Mouse (Mus musculus) stomach, postnatal 0 days (tissue): ENCODE data around the gene Sytl1. TPM values are rescaled to one million over a fixed set of nuclear protein-coding genes. Genes with fewer than 3 reads are reported as not detected.
A peak's percentile ranks its signal among the peaks of the same experiment; 100 is the strongest.

Experiments
- ATAC-seq: fragments of 200-750 bp; cut with Nextera tagmentation; 2 replicates; pipeline ENCODE4 v1.8.0; 2017; ENCODE audit not compliant: low FRiP score, low TSS enrichment
- DNase-seq: peaks from one replicate; pipeline ENCODE4 v3.0.0-alpha.2; 2016; ENCODE audit warnings: low spot score
- H3K27ac ChIP-seq: fragments of 300-500 bp; sonication (generic); replicated peaks from 2 replicates; pipeline ENCODE4 v1.5.1; 2014; ENCODE audit warnings: mild to moderate bottlenecking, control low read depth
- H3K27me3 ChIP-seq: fragments of 300-500 bp; sonication (generic); 2 replicates; pipeline ENCODE4 v1.6.1; 2014; ENCODE audit warnings: low read length; ENCODE audit not compliant: control insufficient read depth, insufficient read depth
- H3K36me3 ChIP-seq: fragments of 300-500 bp; sonication (generic); 2 replicates; pipeline ENCODE4 v1.6.1; 2014; ENCODE audit warnings: low read length, mixed read lengths; ENCODE audit not compliant: control insufficient read depth, insufficient read depth
- H3K4me1 ChIP-seq: fragments of 300-500 bp; sonication (generic); replicated peaks from 2 replicates; pipeline ENCODE4 v1.6.1; 2014; ENCODE audit warnings: antibody characterized with exemption; ENCODE audit not compliant: control insufficient read depth, insufficient read depth
- H3K4me2 ChIP-seq: fragments of 300-500 bp; sonication (generic); replicated peaks from 2 replicates; pipeline ENCODE4 v1.6.1; 2014; ENCODE audit warnings: low read depth, mild to moderate bottlenecking, control low read depth, moderate library complexity
- H3K4me3 ChIP-seq: fragments of 300-500 bp; sonication (generic); 2 replicates; pipeline ENCODE4 v1.5.1; 2014; ENCODE audit warnings: low read depth, low read length, control low read depth
- H3K9ac ChIP-seq: fragments of 300-500 bp; sonication (generic); 2 replicates; pipeline ENCODE4 v1.6.1; 2014; ENCODE audit warnings: mild to moderate bottlenecking, low read length, control low read depth, mixed read lengths
- H3K9me3 ChIP-seq: fragments of 300-500 bp; sonication (generic); 2 replicates; pipeline ENCODE4 v1.6.1; 2016; ENCODE audit warnings: low read length; ENCODE audit not compliant: control insufficient read depth
- CTCF ChIP-seq: IDR thresholded peaks from 2 replicates; pipeline ENCODE4 v1.5.1; 2016; ENCODE audit warnings: antibody characterized with exemption, low read depth, mild to moderate bottlenecking, moderate library complexity
- EP300 ChIP-seq: optimal IDR thresholded peaks from 2 replicates; pipeline ENCODE3; 2016; ENCODE audit warnings: antibody characterized with exemption
- WGBS: fragments of 180-500 bp; shearing (Covaris S2); extraction: QIAGEN DNeasy Blood & Tissue Kit; methylation state at CpG from one replicate; pipeline ENCODE4 v1.1.7; 2014; 5-methylcytosine and 5-hydroxymethylcytosine counted together
- polyA plus RNA-seq: library from polyadenylated mRNA; unstranded; fragments of >200 nt; fragmentation: Nextera tagmentation; extraction: Ambion mirVana; gene quantifications from 2 replicates; pipeline ENCODE4 v1.2.1, GENCODE M21; 2015

Sytl1 gene
- polyA plus RNA-seq, 1 experiment from 2014 or later: 93.5 TPM

DNA sequence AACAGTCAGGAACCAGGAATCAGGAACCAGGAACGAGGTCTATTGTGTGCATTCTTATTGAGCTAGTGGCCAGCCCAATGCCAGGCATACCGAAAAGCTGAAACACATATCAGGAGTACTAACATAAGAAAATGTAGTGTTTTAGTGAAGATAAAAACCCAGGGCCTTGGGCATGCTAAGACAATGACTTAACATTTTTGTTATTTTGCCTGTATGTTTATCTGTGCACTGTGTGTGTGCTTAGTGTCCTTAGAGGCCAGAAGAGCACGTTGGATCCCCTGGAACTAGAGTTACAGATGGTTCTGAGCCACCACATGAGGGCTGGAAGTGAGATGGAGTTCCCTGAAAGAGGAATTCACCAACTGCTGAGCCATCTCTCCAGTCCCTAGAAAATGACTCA, 22.4 kb upstream of the Sytl1 start:
- H3K27ac ChIP-seq: no peak overlapping the region
- 76% methylated on average over 3 of the region's 3 CpGs for whole genome bisulfite sequencing
- no peak for DNase-seq
- no peak overlapping the region for H3K4me2 ChIP-seq
- no peak for TF ChIP-seq EP300
- TF ChIP-seq CTCF: no peak
- no peaks in the 10 kb centered on the region for H3K27me3 ChIP-seq
- ATAC-seq: no peak
- no peaks in the 10 kb centered on the region for H3K4me1 ChIP-seq
- no peak overlapping the region for H3K4me3 ChIP-seq
- no peaks in the 10 kb centered on the region for H3K36me3 ChIP-seq
- no peaks in the 10 kb centered on the region for H3K9me3 ChIP-seq
- 0 out of 2 replicates have a peak overlapping the region, but pooled peaks have one; percentile 23 for H3K9ac ChIP-seq

DNA sequence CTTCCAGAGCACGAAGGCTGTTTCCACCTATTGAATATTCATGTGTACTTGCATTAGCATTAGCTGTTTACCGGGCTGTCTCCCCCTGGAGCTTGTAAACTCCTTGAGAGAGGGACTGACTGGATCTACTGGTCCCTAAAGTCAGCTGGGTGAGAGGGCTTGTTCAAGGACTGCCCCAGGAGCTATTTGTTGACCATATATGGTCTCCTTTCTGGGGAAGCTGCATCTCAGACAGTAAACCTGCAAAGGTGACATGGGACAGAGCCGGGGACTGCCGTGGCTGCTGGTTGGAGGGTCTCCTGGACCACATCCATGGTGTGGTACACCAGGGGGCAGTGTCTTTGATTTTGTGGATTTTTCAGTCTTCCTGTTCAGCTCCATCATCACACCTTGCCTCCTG, 19.7 kb upstream of the Sytl1 start:
- no peaks in the 10 kb centered on the region for H3K9me3 ChIP-seq
- no peaks in the 10 kb centered on the region; the same call in 1 of the 2 replicates for H3K4me1 ChIP-seq
- no peaks in the 10 kb centered on the region for H3K27me3 ChIP-seq
- H3K9ac ChIP-seq: no peak overlapping the region
- 29% methylated on average over 4 of the region's 4 CpGs for WGBS
- no peak overlapping the region for H3K4me3 ChIP-seq
- DNase-seq: no peak
- TF ChIP-seq CTCF: peak; percentile 5; the same call in 1 of the 2 replicates
- TF ChIP-seq EP300: no peak
- no peaks in the 10 kb centered on the region for H3K36me3 ChIP-seq
- peak overlapping the region; percentile 41; the same call in 1 of the 2 replicates for H3K27ac ChIP-seq
- H3K4me2 ChIP-seq: no peak overlapping the region
- ATAC-seq: 0 out of 2 replicates have a peak, but pooled peaks have one; percentile 28

DNA sequence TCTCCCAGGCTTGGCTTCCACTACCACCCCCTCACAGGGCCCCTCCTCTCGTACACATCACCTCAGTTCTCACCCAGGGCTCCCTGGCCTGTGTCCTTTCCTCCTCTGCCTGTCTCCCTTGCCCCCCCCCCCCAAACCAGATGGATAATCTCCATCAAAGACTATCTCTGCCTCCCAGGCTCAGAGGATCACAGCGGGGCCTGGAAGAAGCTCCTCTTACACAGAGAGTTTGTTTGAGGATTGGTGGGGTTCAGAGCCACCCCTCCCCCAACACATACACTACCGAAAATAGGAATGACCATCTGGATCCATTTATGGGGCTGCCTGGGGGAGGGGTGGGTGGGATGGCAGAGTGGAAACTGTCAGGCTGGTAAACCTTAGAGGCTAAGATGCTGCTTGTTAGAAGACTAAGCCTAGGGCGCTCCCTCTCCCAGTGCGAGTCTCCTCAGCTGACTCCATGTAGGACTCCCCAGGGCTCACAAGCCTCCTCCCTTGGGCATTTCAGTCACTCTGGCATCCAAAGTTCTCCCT, 19.1 kb upstream of the Sytl1 start:
- no peaks in the 10 kb centered on the region for H3K27me3 ChIP-seq
- no peak for TF ChIP-seq EP300
- TF ChIP-seq CTCF: no peak
- DNase-seq (no peak), ATAC-seq (no peak; the same call in 1 of the 2 replicates)
- H3K4me3 ChIP-seq: no peak overlapping the region
- no peak overlapping the region for H3K9ac ChIP-seq
- no peak overlapping the region for H3K4me2 ChIP-seq
- H3K27ac ChIP-seq: peak overlapping the region; percentile 61
- H3K9me3 ChIP-seq: no peaks in the 10 kb centered on the region
- no peaks in the 10 kb centered on the region for H3K36me3 ChIP-seq
- WGBS: 24% methylated on average over 5 of the region's 5 CpGs
- H3K4me1 ChIP-seq: no peaks in the 10 kb centered on the region; the same call in 1 of the 2 replicates

DNA sequence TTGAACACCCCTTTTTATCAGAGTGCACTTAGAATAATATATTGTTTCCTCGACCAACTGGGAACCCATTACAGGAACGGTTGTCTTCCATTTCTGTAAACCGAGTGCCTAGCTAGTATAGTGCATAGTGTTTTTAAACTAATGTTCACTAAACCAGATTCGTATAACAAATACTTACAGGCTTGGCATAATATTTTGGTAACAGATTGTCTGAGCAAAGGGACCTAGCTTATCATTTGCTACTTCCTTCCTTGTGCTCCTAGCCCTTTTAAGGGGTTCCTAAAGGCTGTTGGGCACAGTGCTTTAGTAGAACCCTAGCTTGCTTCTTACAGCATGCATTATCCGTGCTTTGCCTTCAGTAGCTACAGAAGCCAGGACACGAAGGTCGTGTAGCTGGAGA, 18.6 kb upstream of the Sytl1 start:
- Histone ChIP-seq H3K4me3 (no peak overlapping the region), H3K9me3 (no peaks in the 10 kb centered on the region), H3K27me3 (no peaks in the 10 kb centered on the region), H3K36me3 (no peaks in the 10 kb centered on the region), H3K4me2 (no peak overlapping the region), H3K27ac (peak overlapping the region; percentile 61), H3K9ac (no peak overlapping the region), H3K4me1 (no peaks in the 10 kb centered on the region; the same call in none of the 2 replicates)
- TF ChIP-seq EP300 (no peak), CTCF (no peak)
- no peak for ATAC-seq
- DNase-seq: no peak
- WGBS: 38% methylated on average over 7 of the region's 7 CpGs

DNA sequence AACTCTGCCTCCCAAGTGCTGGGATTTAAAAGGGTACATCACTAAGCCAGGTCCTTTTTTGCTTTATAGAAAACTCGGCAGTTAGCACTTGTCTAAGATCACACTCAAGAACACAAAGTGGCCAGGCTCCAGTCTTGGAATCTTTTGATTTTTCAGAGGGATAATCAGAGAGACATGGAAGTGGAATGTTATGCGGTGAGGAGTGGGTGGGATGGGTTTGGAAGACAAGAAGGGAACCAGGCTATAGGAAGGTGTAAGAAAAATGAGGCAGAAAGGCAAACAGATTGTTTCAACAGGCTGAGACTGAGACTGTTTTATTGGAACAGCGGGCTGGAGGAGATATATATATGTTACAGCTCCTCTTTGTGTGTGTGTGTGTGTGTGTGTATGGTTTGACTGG, 15.6 kb upstream of the Sytl1 start:
- no peak for ATAC-seq
- no peaks in the 10 kb centered on the region; the same call in none of the 2 replicates for H3K4me1 ChIP-seq
- no peaks in the 10 kb centered on the region for H3K9me3 ChIP-seq
- H3K9ac ChIP-seq: no peak overlapping the region
- H3K4me3 ChIP-seq: no peak overlapping the region
- H3K27ac ChIP-seq: no peak overlapping the region
- DNase-seq: no peak
- H3K4me2 ChIP-seq: no peak overlapping the region
- no peaks in the 10 kb centered on the region for H3K27me3 ChIP-seq
- WGBS: 82% methylated on average over 3 of the region's 3 CpGs
- TF ChIP-seq EP300: no peak
- no peak for TF ChIP-seq CTCF
- no peaks in the 10 kb centered on the region for H3K36me3 ChIP-seq

DNA sequence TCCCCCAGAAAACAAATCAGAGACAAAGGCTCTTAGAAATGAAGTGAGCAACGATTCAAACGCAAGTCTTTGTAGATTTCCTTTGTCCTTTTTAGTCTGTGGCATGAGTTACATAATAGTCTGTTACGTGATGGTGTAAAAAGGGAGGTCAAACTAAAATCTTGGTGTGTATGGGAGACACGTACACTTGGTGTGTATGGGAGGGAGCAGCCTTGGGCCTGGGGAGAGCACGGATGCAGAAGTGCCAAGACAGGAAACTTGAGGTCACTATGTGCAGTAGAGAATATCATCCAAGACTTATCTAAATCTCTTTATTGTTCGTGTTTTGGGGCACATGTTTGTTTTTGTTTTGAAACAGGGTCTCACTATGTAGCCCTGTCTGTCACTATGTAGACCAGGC, 15.2 kb upstream of the Sytl1 start:
- peak overlapping the region; percentile 89 for H3K4me3 ChIP-seq
- no peaks in the 10 kb centered on the region; the same call in none of the 2 replicates for H3K4me1 ChIP-seq
- DNase-seq (no peak), ATAC-seq (no peak)
- H3K27me3 ChIP-seq: no peaks in the 10 kb centered on the region
- WGBS: 24% methylated on average over 6 of the region's 6 CpGs
- no peaks in the 10 kb centered on the region for H3K36me3 ChIP-seq
- H3K27ac ChIP-seq: peak overlapping the region; percentile 93
- H3K9ac ChIP-seq: peak overlapping the region; percentile 48
- peak overlapping the region; percentile 77 for H3K4me2 ChIP-seq
- no peaks in the 10 kb centered on the region for H3K9me3 ChIP-seq
- TF ChIP-seq EP300: no peak
- no peak for TF ChIP-seq CTCF
